Mouse (Mus musculus) layer of hippocampus, postnatal 25 days (tissue): ENCODE results near the gene Casp8. TPM values are rescaled to one million over a fixed set of nuclear protein-coding genes. Genes with fewer than 3 reads are reported as not detected.
"Not testable (repeated sequence)": the region's sequence is repeated elsewhere in the genome, so short reads cannot be mapped to it uniquely, and the experiment has no call there.

Experiments
- DNase-seq, 2 experiments: peaks; one replicate each; pipeline ENCODE4 v3.0.0; 2022; ENCODE audit warnings: mixed read lengths in 2 of 2, low spot score in 1 of 2; ENCODE audit errors: extremely low spot score in 1 of 2
- total RNA-seq, 2 experiments: library from RNA; stranded (reverse); gene quantifications; 2 replicates each; pipeline ENCODE4 v1.2.3; 2021

Casp8 gene
- total RNA-seq, 2 experiments from 2014 or later: 2.7 TPM

GRCm38 (mm10) chr1:58891481-58892170, 96.5 kb downstream of the Casp8 start:
- not testable (repeated sequence) for DNase-seq

- DNase-seq: not testable (repeated sequence)
Observed at GRCm38 (mm10) chr1:58892386-58892785, 97.2 kb downstream of the Casp8 start.

Other genes starting within 250 kb of the Casp8 start
- 100 to 1,000 TPM; 120 to 126 TPM for gene Fam126b, start 209.1 kb upstream of the Casp8 start, total RNA-seq
- 100 to 1,000 TPM; 113 to 131 TPM for gene Ndufb3, start 209.0 kb upstream of the Casp8 start, total RNA-seq
- gene Als2cr12, start 99.4 kb upstream of the Casp8 start, total RNA-seq: not detected
- gene Cflar, start 83.9 kb upstream of the Casp8 start, total RNA-seq: 10 to 100 TPM; 32.6 to 32.8 TPM
- gene Trak2, start 178.1 kb downstream of the Casp8 start, total RNA-seq: 100 to 1,000 TPM; 188 to 202 TPM
- 10 to 100 TPM; 42.3 to 46.0 TPM for gene Stradb, start 178.1 kb downstream of the Casp8 start, total RNA-seq